Comparison of ENCODE assay signal across 1 mouse cellular context in the genomic region with DNA sequence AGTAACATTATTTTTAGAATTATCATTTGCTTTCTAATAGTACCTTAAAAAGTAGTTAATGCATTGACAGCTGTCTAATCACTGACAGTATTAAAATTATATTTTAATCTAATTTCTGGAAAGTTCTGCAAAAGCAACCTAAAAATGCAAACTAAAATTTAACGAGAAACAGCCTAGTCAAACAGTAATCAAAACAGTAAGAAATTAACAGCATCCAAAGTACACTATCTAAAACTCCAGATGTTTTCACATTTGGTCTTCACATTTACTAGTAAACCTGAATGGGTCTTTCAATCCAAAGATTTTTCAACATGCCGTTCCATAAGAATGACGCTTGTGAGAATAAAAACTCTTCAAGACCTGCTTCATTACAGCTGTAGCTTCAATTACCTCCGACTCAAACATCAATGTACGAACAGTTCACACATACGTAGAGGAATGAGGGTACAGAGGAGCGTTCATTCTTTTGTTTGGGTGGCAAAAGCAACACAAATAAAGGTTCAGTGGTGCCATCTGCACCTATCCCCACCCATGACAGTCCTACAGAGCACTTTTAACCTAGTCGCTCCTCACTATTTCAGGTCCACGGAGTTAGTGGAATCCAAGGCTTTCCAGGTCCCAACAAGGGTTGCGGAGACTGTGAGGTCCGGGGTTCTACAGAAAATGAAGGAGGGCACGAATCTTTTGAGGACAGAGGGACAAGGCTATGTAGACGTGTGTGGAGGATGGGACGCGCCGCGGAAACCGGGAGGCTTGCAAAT.
TF ChIP-seq lines count a peak whose summit lies in the region.

No protein-coding gene starts in this region.

TF ChIP-seq in CH12.LX, 34 proteins besides CTCF, POLR2A, EP300 and RAD21 (continued from another document):
- TF ChIP-seq NELFE (IDR thresholded peaks at IDR 0.05; ENCODE audit: low read depth, low read length) (no peak), USF2 (conservative IDR thresholded peaks at IDR 0.05; ENCODE audit: low read depth, low read length) (no peak)
TF ChIP-seq in CH12.LX: peak in this region for 0.
